Mouse (Mus musculus): ENCODE measurements around the gene Gtsf1.

DNA sequence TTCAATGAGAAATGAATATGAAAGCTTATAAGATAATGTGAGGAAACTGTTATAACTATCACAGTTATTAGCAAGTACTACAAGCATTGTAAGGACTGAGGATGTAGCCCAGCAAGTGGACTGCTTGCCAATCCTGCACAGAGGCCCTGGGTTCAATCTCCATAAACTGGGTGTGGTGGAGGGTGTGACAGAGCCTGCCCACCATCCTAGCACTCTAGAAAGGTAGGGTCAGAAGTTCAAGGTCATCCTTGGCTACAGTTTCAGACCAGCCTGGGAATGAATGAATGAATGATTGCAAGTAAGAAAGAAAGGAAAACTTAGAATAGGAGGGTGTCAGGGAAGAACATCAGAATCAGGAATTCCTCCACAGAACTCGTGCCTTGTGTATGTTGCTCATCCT lies 66.5 kb downstream of the Gtsf1 start:
- TF ChIP-seq CTCF (IDR thresholded peaks at IDR 0.05; ENCODE audit: insufficient read depth, low read length), result no peak
- TF ChIP-seq POLR2A (IDR thresholded peaks at IDR 0.05; ENCODE audit: borderline replicate concordance, extremely low read depth, low read depth, low read length), result no peak

Measured in lung, adult 2 months (tissue).